Mouse (Mus musculus): Measurements from ENCODE around the gene Rgs17.
"Not testable (repeated sequence)": the region's sequence is repeated elsewhere in the genome, so short reads cannot be mapped to it uniquely, and the experiment has no call there.

Rgs17 gene

GRCm38 (mm10) chr10:5922294-5922828 lies at the start of gene Rgs17:
Rgs17 (minus strand) TSS chr10:5922400.
- DNase-seq (ENCODE audit: low spot score) = no peak

GRCm38 (mm10) chr10:5967655-5968054 lies 45.5 kb upstream of the Rgs17 start:
- DNase-seq (ENCODE audit: low spot score) = no peak

- not testable (repeated sequence) for DNase-seq (ENCODE audit: low spot score)
These were observed 31.6 kb upstream of the Rgs17 start for GRCm38 (mm10) chr10:5953787-5954186.

GRCm38 (mm10) chr10:5924261-5924660 lies 2.1 kb upstream of the Rgs17 start:
- no peak for DNase-seq (ENCODE audit: low spot score)

GRCm38 (mm10) chr10:5923096-5923495 lies 896 bp upstream of the Rgs17 start:
- no peak for DNase-seq (ENCODE audit: low spot score)

GRCm38 (mm10) chr10:5921771-5922170 lies 429 bp downstream of the Rgs17 start:
- no peak for DNase-seq (ENCODE audit: low spot score)

GRCm38 (mm10) chr10:5921031-5921551 lies 1.1 kb downstream of the Rgs17 start:
- no peak for DNase-seq (ENCODE audit: low spot score)

GRCm38 (mm10) chr10:5904399-5904798 lies 17.8 kb downstream of the Rgs17 start:
- DNase-seq (ENCODE audit: low spot score) = no peak

- DNase-seq (ENCODE audit: low spot score) = no peak
These were observed 20.4 kb downstream of the Rgs17 start for GRCm38 (mm10) chr10:5901777-5902176.

GRCm38 (mm10) chr10:5900731-5901130 lies 21.5 kb downstream of the Rgs17 start:
- DNase-seq (ENCODE audit: low spot score) = no peak

GRCm38 (mm10) chr10:5877106-5877505 lies 45.1 kb downstream of the Rgs17 start:
- no peak for DNase-seq (ENCODE audit: low spot score)

GRCm38 (mm10) chr10:5871081-5871480 lies 51.1 kb downstream of the Rgs17 start:
- DNase-seq (ENCODE audit: low spot score) = no peak

GRCm38 (mm10) chr10:5867981-5868552 lies 54.1 kb downstream of the Rgs17 start:
- no peak for DNase-seq (ENCODE audit: low spot score)

- DNase-seq (ENCODE audit: low spot score) = no peak
These were observed 56.2 kb downstream of the Rgs17 start for GRCm38 (mm10) chr10:5865996-5866395.

GRCm38 (mm10) chr10:5862669-5863068 lies 59.5 kb downstream of the Rgs17 start:
- DNase-seq (ENCODE audit: low spot score) = no peak

GRCm38 (mm10) chr10:5860849-5861248 lies 61.4 kb downstream of the Rgs17 start:
- no peak for DNase-seq (ENCODE audit: low spot score)

- no peak for DNase-seq (ENCODE audit: low spot score)
These were observed 62.5 kb downstream of the Rgs17 start for GRCm38 (mm10) chr10:5859729-5860128.

- no peak for DNase-seq (ENCODE audit: low spot score)
These were observed 64.1 kb downstream of the Rgs17 start for GRCm38 (mm10) chr10:5857996-5858549.

- no peak for DNase-seq (ENCODE audit: low spot score)
These were observed 68.8 kb downstream of the Rgs17 start for GRCm38 (mm10) chr10:5853290-5853868.

- peak; percentile 38 for DNase-seq (ENCODE audit: low spot score)
These were observed 75.3 kb downstream of the Rgs17 start for GRCm38 (mm10) chr10:5846939-5847338.

GRCm38 (mm10) chr10:5841369-5841768 lies 80.8 kb downstream of the Rgs17 start:
- DNase-seq (ENCODE audit: low spot score) = peak; percentile 80

- DNase-seq (ENCODE audit: low spot score) = no peak
These were observed 95.7 kb downstream of the Rgs17 start for GRCm38 (mm10) chr10:5826336-5827025.

GRCm38 (mm10) chr10:5824779-5825178 lies 97.4 kb downstream of the Rgs17 start:
- peak; percentile 79 for DNase-seq (ENCODE audit: low spot score)
